Mouse (Mus musculus) midbrain, embryonic 16.5 days (tissue): ENCODE results near the gene Sbds. TPM values are rescaled to one million over a fixed set of nuclear protein-coding genes. Genes with fewer than 3 reads are reported as not detected.
"Not testable (repeated sequence)": the region's sequence is repeated elsewhere in the genome, so short reads cannot be mapped to it uniquely, and the experiment has no call there.

Experiments
- ATAC-seq: fragments of 200-750 bp; cut with Nextera tagmentation; 2 replicates; pipeline ENCODE4 v1.8.0; 2017; ENCODE audit warnings: moderate TSS enrichment
- H3K27ac ChIP-seq: fragments of 300-500 bp; sonication (generic); 2 replicates; pipeline ENCODE4 v1.5.1; 2014; ENCODE audit warnings: mild to moderate bottlenecking, low read length, mixed read lengths
- H3K27me3 ChIP-seq: fragments of 300-500 bp; sonication (generic); 2 replicates; pipeline ENCODE4 v1.6.1; 2014; ENCODE audit warnings: low read depth, low read length, mixed read lengths; ENCODE audit not compliant: control insufficient read depth, insufficient read depth
- H3K36me3 ChIP-seq: fragments of 300-500 bp; sonication (generic); 2 replicates; pipeline ENCODE4 v1.6.1; 2014; ENCODE audit warnings: mild to moderate bottlenecking, low read length, moderate library complexity, mixed read lengths; ENCODE audit not compliant: control insufficient read depth, insufficient read depth
- H3K4me1 ChIP-seq: fragments of 300-500 bp; sonication (generic); 2 replicates; pipeline ENCODE4 v1.6.1; 2014; ENCODE audit warnings: mild to moderate bottlenecking, low read length, mixed read lengths; ENCODE audit not compliant: control insufficient read depth, insufficient read depth
- H3K4me2 ChIP-seq: fragments of 300-500 bp; sonication (generic); 2 replicates; pipeline ENCODE4 v1.6.1; 2014; ENCODE audit warnings: mild to moderate bottlenecking, low read length, mixed read lengths
- H3K4me3 ChIP-seq: fragments of 300-500 bp; sonication (generic); 2 replicates; pipeline ENCODE4 v1.5.1; 2014; ENCODE audit warnings: low read depth, mild to moderate bottlenecking, low read length, moderate library complexity, mixed read lengths
- H3K9ac ChIP-seq: fragments of 300-500 bp; sonication (generic); 2 replicates; pipeline ENCODE4 v1.6.1; 2014; ENCODE audit warnings: low read depth, low read length, mixed read lengths
- H3K9me3 ChIP-seq: fragments of 300-500 bp; sonication (generic); replicated peaks from 2 replicates; pipeline ENCODE4 v1.6.1; 2014; ENCODE audit warnings: mild to moderate bottlenecking, low read length, mixed read lengths; ENCODE audit not compliant: control insufficient read depth, poor library complexity, severe bottlenecking
- WGBS: fragments of 180-500 bp; shearing (Covaris S2); extraction: QIAGEN DNeasy Blood & Tissue Kit; methylation state at CpG from one replicate; pipeline ENCODE4 v1.1.7; 2014; 5-methylcytosine and 5-hydroxymethylcytosine counted together
- polyA plus RNA-seq: library from polyadenylated mRNA; unstranded; fragments of >200 nt; fragmentation: Nextera tagmentation; extraction: Ambion mirVana; gene quantifications from 2 replicates; pipeline ENCODE4 v1.2.1, GENCODE M21; 2015

Gene Sbds
- polyA plus RNA-seq, 1 experiment from 2014 or later, result 54.6 TPM

DNA sequence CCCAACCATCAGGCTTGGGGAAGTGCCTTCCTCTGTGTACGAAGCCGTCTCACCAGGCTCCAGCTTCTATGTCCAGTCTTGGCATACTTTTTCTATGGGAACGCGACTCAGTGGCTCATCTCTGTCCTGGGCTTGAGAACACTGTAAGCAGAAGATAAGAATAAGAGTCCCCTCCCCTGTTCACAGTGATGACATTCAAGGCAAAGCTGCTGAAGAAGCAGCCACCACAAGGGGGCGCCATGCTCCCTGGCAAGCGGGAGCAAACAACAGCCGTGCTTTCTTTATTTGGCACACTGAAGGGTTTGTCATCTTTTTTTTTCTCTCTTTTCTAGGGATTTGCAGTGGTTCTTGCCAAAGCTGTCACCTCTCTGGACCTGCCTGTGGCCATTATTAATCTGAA is 11.3 kb upstream of the Sbds start:
- H3K27ac ChIP-seq, result no peak overlapping the region
- H3K27me3 ChIP-seq, result no peaks in the 10 kb centered on the region
- no peaks in the 10 kb centered on the region for H3K9me3 ChIP-seq
- H3K4me1 ChIP-seq, result no peaks in the 10 kb centered on the region
- H3K4me2 ChIP-seq, result no peak overlapping the region
- no peak overlapping the region for H3K4me3 ChIP-seq
- no peak for ATAC-seq
- no peak overlapping the region for H3K9ac ChIP-seq
- WGBS, result 86% methylated on average over 7 of the region's 7 CpGs
- peaks cover 20% of the 10 kb centered on the region; the same call in 1 of the 2 replicates for H3K36me3 ChIP-seq

GRCm38 (mm10) chr5:130264433-130265005 is 9.2 kb upstream of the Sbds start:
- H3K27me3 ChIP-seq, result no peaks in the 10 kb centered on the region
- ATAC-seq, result no peak

DNA sequence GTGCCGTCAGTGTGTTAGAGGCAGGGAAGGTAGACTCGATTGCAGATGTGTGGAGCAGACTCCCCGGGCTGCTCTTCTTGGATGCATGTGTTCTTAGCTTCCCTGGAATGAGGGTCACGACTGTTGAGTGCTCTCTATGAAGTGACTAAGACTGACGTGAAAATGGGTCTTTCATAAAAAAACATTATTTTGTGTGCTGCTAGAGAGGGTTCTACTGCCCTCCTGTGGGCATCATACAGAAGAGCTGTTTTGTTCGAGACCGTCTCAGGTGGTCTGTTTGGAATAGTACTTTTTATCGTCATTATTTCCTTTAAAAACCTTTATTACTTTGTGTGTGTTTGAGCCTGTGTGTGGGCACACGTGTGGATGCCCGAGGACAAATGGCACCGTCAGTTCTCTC is 8.1 kb upstream of the Sbds start:
- Histone ChIP-seq H3K4me1 (no peaks in the 10 kb centered on the region), H3K9ac (no peak overlapping the region), H3K27me3 (no peaks in the 10 kb centered on the region), H3K36me3 (peaks cover 11% of the 10 kb centered on the region; the same call in 1 of the 2 replicates), H3K4me3 (no peak overlapping the region), H3K4me2 (no peak overlapping the region), H3K9me3 (no peaks in the 10 kb centered on the region), H3K27ac (no peak overlapping the region)
- ATAC-seq, result no peak
- WGBS, result 79% methylated on average over 11 of the region's 11 CpGs

More at GRCm38 (mm10) chr5:130264433-130265005, 9.2 kb upstream of the Sbds start:
- H3K27ac ChIP-seq, result no peak overlapping the region
- H3K9me3 ChIP-seq, result no peaks in the 10 kb centered on the region
- WGBS, result 93% methylated on average over 6 of the region's 6 CpGs
- no peak overlapping the region for H3K9ac ChIP-seq
- H3K36me3 ChIP-seq, result peaks cover 16% of the 10 kb centered on the region; the same call in 1 of the 2 replicates
- no peaks in the 10 kb centered on the region for H3K4me1 ChIP-seq
- H3K4me3 ChIP-seq, result no peak overlapping the region
- H3K4me2 ChIP-seq, result no peak overlapping the region

GRCm38 (mm10) chr5:130257303-130257702 is 2.0 kb upstream of the Sbds start:
- ATAC-seq, result 0 out of 2 replicates have a peak, but pooled peaks have one; percentile 25
- Histone ChIP-seq H3K4me3 (peak overlapping the region; percentile 72), H3K4me2 (peak overlapping the region; percentile 85), H3K4me1 (peaks cover 22% of the 10 kb centered on the region), H3K9ac (peak overlapping the region; percentile 79), H3K27ac (peak overlapping the region; percentile 80), H3K9me3 (no peaks in the 10 kb centered on the region), H3K36me3 (0 out of 2 replicates have a peak, but pooled peaks cover 2% of the 10 kb centered on the region), H3K27me3 (no peaks in the 10 kb centered on the region)
- WGBS, result 11% methylated on average over 8 of the region's 8 CpGs

GRCm38 (mm10) chr5:130256678-130257271 is 1.4 kb upstream of the Sbds start:
- H3K27ac ChIP-seq, result peak overlapping the region; percentile 80
- H3K4me1 ChIP-seq, result peaks cover 22% of the 10 kb centered on the region
- under 1% methylated on average over 25 of the region's 25 CpGs for WGBS
- H3K27me3 ChIP-seq, result no peaks in the 10 kb centered on the region
- H3K36me3 ChIP-seq, result 0 out of 2 replicates have a peak, but pooled peaks cover 2% of the 10 kb centered on the region
- peak overlapping the region; percentile 72 for H3K4me3 ChIP-seq
- H3K9ac ChIP-seq, result peak overlapping the region; percentile 79
- H3K4me2 ChIP-seq, result peak overlapping the region; percentile 85
- ATAC-seq, result peak; percentile 94
- no peaks in the 10 kb centered on the region for H3K9me3 ChIP-seq

- ATAC-seq, result peak; percentile 15; the same call in 1 of the 2 replicates
- not testable (repeated sequence) for H3K9me3 ChIP-seq, H3K9ac ChIP-seq, H3K27me3 ChIP-seq, H3K27ac ChIP-seq, H3K36me3 ChIP-seq
- peak overlapping the region; percentile 85 for H3K4me2 ChIP-seq
- 32% methylated on average over 20 of the region's 20 CpGs for WGBS
- peaks cover 22% of the 10 kb centered on the region for H3K4me1 ChIP-seq
- H3K4me3 ChIP-seq, result peak overlapping the region; percentile 80
These were observed 632 bp upstream of the Sbds start for GRCm38 (mm10) chr5:130255799-130256525.

DNA sequence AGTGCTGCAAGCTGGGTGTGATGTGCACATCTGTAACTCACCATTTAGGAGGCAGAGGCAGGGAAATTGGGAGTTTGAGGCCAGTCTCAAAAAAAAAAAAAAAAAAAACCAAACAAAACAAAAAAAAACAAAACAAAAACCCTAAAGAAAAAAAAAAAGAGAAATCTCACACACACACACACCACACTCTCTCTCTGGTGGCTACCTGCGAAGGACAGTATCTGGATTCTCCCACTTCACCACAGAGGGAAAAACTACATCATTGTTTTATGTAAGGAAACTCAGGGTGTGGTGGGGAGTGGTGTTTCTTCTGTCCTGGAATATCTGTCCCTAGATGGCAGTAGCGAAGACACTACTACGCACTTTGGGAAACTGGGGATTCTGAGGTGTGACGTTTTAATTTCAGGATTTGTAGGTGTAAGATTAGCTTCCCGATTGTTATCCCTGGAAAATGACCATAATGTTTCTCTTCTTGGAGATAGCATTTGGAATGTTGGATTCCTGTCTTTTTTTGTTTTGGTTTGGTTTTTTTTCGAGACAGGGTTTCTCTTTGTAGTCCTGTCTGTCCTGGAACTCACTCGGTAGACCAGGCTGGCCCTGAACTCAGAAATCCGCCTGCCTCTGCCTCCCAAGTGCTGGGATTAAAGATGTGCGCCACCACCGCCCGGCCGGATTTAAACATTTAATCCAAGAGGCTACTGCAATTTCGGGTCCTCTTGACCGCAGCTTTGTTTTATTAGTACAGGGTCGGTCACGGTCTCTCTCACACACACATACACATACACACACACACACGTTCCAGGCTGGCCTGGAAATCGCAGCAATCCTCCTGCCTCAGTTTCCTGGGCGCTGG is 940 bp downstream of the Sbds start:
- Histone ChIP-seq H3K27me3 (no peaks in the 10 kb centered on the region), H3K4me1 (peaks cover 22% of the 10 kb centered on the region), H3K4me3 (peak overlapping the region; percentile 80), H3K9ac (peak overlapping the region; percentile 88), H3K27ac (peak overlapping the region; percentile 83), H3K4me2 (peak overlapping the region; percentile 82), H3K36me3 (peaks cover 6% of the 10 kb centered on the region; the same call in 1 of the 2 replicates), H3K9me3 (no peaks in the 10 kb centered on the region)
- 23% methylated on average over 19 of the region's 19 CpGs for WGBS
- 0 out of 2 replicates have a peak, but pooled peaks have one; percentile 0 for ATAC-seq

DNA sequence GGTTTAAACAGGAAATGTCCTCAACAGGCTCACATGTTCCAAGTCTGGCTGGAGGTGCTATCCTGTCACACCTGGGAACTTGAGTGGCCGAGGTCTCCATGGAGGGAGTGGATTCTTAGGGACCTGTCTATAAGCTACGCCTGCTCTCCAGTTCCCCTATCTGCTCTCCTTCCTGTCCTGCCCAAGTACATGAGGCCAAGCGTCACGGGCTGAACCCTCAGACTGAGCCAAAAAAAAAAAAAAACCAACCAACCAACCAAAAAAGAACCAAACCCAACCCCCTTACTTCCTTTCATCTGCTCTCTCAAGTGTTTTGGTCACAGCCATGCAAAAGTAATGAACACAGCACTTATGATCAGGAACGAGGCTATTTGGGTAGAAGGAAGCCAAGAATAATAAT is 7.5 kb downstream of the Sbds start:
- Histone ChIP-seq H3K36me3 (peaks cover 27% of the 10 kb centered on the region), H3K27me3 (no peaks in the 10 kb centered on the region), H3K4me1 (no peaks in the 10 kb centered on the region), H3K4me2 (no peak overlapping the region), H3K9me3 (no peaks in the 10 kb centered on the region), H3K27ac (no peak overlapping the region), H3K4me3 (no peak overlapping the region), H3K9ac (no peak overlapping the region)
- no peak for ATAC-seq
- WGBS, result 89% methylated on average over 5 of the region's 5 CpGs
